23 mouse cellular contexts compared by ENCODE assay signal in genomic region chr9:119780901-119781300, GRCm38 (mm10). TPM values are rescaled to one million over a fixed set of nuclear protein-coding genes. Genes with fewer than 3 reads are reported as not detected.
"Had no signal": no experiment of that assay in that cellular context is flagged by ENCODE, and none has a peak within 500 bp of the region (broad histone marks: within the 10 kb centered on the region; RNA-seq: fewer than 3 reads in every experiment).

No protein-coding gene starts in this region.

- H3K36me3 ChIP-seq: liver, embryonic 15.5 days; lung, embryonic 15.5 days; midbrain, embryonic 12.5 days; neural tube, embryonic 12.5 days; stomach, embryonic 15.5 days had no signal

- H3K4me2 ChIP-seq: liver, embryonic 15.5 days; lung, embryonic 15.5 days; midbrain, embryonic 12.5 days; neural tube, embryonic 12.5 days; stomach, embryonic 15.5 days had no signal

- H3K9ac ChIP-seq: liver, embryonic 15.5 days; liver, postnatal 0 days; lung, embryonic 15.5 days; midbrain, embryonic 12.5 days; neural tube, embryonic 12.5 days; stomach, embryonic 15.5 days had no signal

- H3K27me3 ChIP-seq: liver, embryonic 15.5 days; lung, embryonic 15.5 days; neural tube, embryonic 12.5 days; stomach, embryonic 15.5 days had no signal

- H3K9me3 ChIP-seq: liver, embryonic 15.5 days; lung, embryonic 15.5 days; midbrain, embryonic 12.5 days; neural tube, embryonic 12.5 days; stomach, embryonic 15.5 days had no signal

- H3K4me1 ChIP-seq: liver, embryonic 15.5 days; lung, embryonic 15.5 days; megakaryocyte, embryonic 14.5 days; midbrain, embryonic 12.5 days; neural tube, embryonic 12.5 days; stomach, embryonic 15.5 days had no signal

- H3K27ac ChIP-seq: liver, embryonic 15.5 days; lung, embryonic 15.5 days; macrophage; midbrain, embryonic 12.5 days; neural tube, embryonic 12.5 days; stomach, embryonic 15.5 days; stomach, postnatal 0 days had no signal

- DNase-seq: liver, postnatal 0 days; lung, adult 2 months; lung, postnatal 14 days; lung, postnatal 36 days; midbrain, embryonic 14.5 days; right cerebral cortex, postnatal 14 days; thymus, adult 2 months; thymus, postnatal 25 days; thymus, postnatal 4 days had no signal

- H3K4me3 ChIP-seq: liver, embryonic 15.5 days; lung, embryonic 15.5 days; megakaryocyte, embryonic 14.5 days; midbrain, embryonic 12.5 days; neural tube, embryonic 12.5 days; stomach, embryonic 15.5 days had no signal

- ATAC-seq: liver, postnatal 0 days; lung, postnatal 0 days; midbrain, embryonic 16.5 days had no signal

RNA-seq across cellular contexts. Expression of gene Scn11a, which starts 44.4 kb away (rescaled TPM):
- total RNA-seq: megakaryocyte progenitor cell, adult 5-6 weeks; monocyte, adult 5-6 weeks; neutrophil, adult 5-6 weeks had no signal
- polyA plus RNA-seq: liver, postnatal 0 days; lung, embryonic 15.5 days; lung, postnatal 0 days; macrophage; spleen, adult 2 months had no signal
